Mouse (Mus musculus) midbrain, embryonic 14.5 days (tissue): ENCODE results near the gene Abi3. TPM values are rescaled to one million over a fixed set of nuclear protein-coding genes. Genes with fewer than 3 reads are reported as not detected.
"Not testable (repeated sequence)": the region's sequence is repeated elsewhere in the genome, so short reads cannot be mapped to it uniquely, and the experiment has no call there.

Source experiments
- ATAC-seq: fragments of 200-750 bp; cut with Nextera tagmentation; 2 replicates; pipeline ENCODE4 v1.8.0; 2017; ENCODE audit warnings: moderate number of reproducible peaks, moderate library complexity; ENCODE audit not compliant: low FRiP score, low TSS enrichment
- DNase-seq: peaks from one replicate; pipeline ENCODE4 v3.0.0-alpha.2; 2015
- H3K27ac ChIP-seq: fragments of 300-500 bp; sonication (generic); replicated peaks from 2 replicates; pipeline ENCODE4 v1.5.1; 2014; ENCODE audit warnings: mild to moderate bottlenecking, low read depth, low read length, moderate library complexity
- H3K27me3 ChIP-seq: fragments of 300-500 bp; sonication (generic); 2 replicates; pipeline ENCODE4 v1.6.1; 2014; ENCODE audit warnings: low read length, control low read depth, mixed read lengths; ENCODE audit not compliant: control insufficient read depth, insufficient read depth
- H3K36me3 ChIP-seq: fragments of 300-500 bp; sonication (generic); 2 replicates; pipeline ENCODE4 v1.6.1; 2014; ENCODE audit warnings: low read length, control low read depth; ENCODE audit not compliant: control insufficient read depth, insufficient read depth
- H3K4me1 ChIP-seq: fragments of 300-500 bp; sonication (generic); 2 replicates; pipeline ENCODE4 v1.6.1; 2014; ENCODE audit warnings: mild to moderate bottlenecking, antibody characterized with exemption, low read length, control low read depth; ENCODE audit not compliant: control insufficient read depth, insufficient read depth
- H3K4me2 ChIP-seq: fragments of 300-500 bp; sonication (generic); 2 replicates; pipeline ENCODE4 v1.6.1; 2014; ENCODE audit warnings: mild to moderate bottlenecking, low read length, moderate library complexity
- H3K4me3 ChIP-seq: fragments of 300-500 bp; sonication (generic); replicated peaks from 2 replicates; pipeline ENCODE4 v1.5.1; 2014; ENCODE audit warnings: low read depth, low read length
- H3K9ac ChIP-seq: fragments of 300-500 bp; sonication (generic); replicated peaks from 2 replicates; pipeline ENCODE4 v1.6.1; 2014; ENCODE audit warnings: mild to moderate bottlenecking, low read length, moderate library complexity
- H3K9me3 ChIP-seq: fragments of 300-500 bp; sonication (generic); 2 replicates; pipeline ENCODE4 v1.6.1; 2016; ENCODE audit warnings: low read length, control low read depth, mixed read lengths; ENCODE audit not compliant: control insufficient read depth
- WGBS: fragments of 180-500 bp; shearing (Covaris S2); extraction: QIAGEN DNeasy Blood & Tissue Kit; methylation state at CpG from one replicate; pipeline ENCODE4 v1.1.7; 2014; 5-methylcytosine and 5-hydroxymethylcytosine counted together
- polyA plus RNA-seq: library from polyadenylated mRNA; unstranded; fragments of >200 nt; fragmentation: Nextera tagmentation; extraction: Ambion mirVana; gene quantifications from 2 replicates; pipeline ENCODE4 v1.2.1, GENCODE M21; 2014

Gene Abi3
- 0.26 and 0.64 TPM in 2 replicates for polyA plus RNA-seq

- Histone ChIP-seq H3K4me2 (no peak within 1 kb of the TSS), H3K9me3 (no peaks in the 10 kb centered on the region), H3K4me3 (no peak within 1 kb of the TSS), H3K9ac (no peak within 1 kb of the TSS), H3K27ac (no peak within 1 kb of the TSS), H3K27me3 (no peaks in the 10 kb centered on the region), H3K36me3 (no peaks in the 10 kb centered on the region), H3K4me1 (0 out of 2 replicates have a peak, but pooled peaks cover 4% of the 10 kb centered on the region)
- DNase-seq (peak; percentile 20), ATAC-seq (no peak)
- WGBS: 11% methylated on average over 11 of the region's 11 CpGs
Observed at GRCm38 (mm10) chr11:95842074-95842681, at the start of gene Abi3. TSS of gene Abi3 (minus strand) at chr11:95842476.

DNA sequence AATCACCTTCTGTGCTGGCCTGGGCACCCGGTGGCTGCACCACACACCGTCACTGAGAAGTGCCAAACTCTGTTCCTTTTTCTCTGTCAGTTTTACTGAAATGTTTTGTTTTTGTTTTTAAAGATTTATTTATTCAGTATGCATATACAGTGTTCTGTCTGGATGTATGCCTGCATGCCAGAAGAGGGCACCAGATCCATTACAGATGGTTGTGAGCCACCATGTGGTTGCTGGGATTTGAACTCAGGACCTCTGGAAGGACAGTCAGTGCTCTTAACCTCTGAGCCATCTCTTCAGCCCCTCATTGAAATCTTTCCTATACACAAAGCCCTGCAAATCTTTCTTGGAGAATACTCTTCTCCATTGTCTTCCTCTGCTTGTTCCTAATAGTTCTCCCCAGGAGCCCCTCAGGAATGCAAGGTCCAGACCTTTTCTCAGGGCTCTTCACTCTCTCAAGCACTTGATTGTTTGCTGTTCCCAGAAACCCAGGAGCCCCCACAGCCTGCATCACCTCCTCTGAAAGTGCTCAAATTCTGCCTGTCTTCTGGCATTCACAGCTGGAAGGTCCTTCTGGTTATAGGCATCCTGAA, 48.3 kb upstream of the Abi3 start:
- no peak overlapping the region for H3K9ac ChIP-seq
- ATAC-seq (no peak), DNase-seq (no peak)
- H3K9me3 ChIP-seq: no peaks in the 10 kb centered on the region
- H3K4me1 ChIP-seq: no peaks in the 10 kb centered on the region
- no peaks in the 10 kb centered on the region for H3K27me3 ChIP-seq
- WGBS: 75% methylated on average over 2 of the region's 2 CpGs
- H3K4me3 ChIP-seq: no peak overlapping the region
- no peaks in the 10 kb centered on the region for H3K36me3 ChIP-seq
- no peak overlapping the region for H3K4me2 ChIP-seq
- H3K27ac ChIP-seq: no peak overlapping the region

DNA sequence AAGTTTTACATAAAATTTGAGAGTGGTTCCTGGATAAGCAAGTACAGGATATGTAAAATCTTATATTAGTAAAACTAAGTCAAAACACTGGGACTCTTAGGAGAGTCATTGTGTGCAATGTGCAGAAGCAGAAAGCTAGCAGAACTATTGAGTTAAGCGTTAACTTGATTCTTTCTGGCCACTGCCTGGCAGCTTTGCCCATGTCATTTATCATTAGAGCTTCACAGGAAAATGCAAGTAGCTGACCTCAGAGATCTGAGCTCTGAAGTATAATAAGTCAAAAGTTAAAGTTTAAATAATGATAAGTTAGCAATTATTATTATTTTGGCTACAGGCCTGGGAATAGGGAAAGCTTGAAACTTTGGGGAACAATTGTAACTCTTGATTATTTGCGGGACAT, 37.6 kb upstream of the Abi3 start:
- not testable (repeated sequence) for H3K4me3 ChIP-seq, H3K27me3 ChIP-seq, ATAC-seq, H3K9ac ChIP-seq, H3K4me2 ChIP-seq, H3K4me1 ChIP-seq, H3K9me3 ChIP-seq, H3K27ac ChIP-seq, DNase-seq, H3K36me3 ChIP-seq
- 90% methylated on average over 2 of the region's 2 CpGs for WGBS

DNA sequence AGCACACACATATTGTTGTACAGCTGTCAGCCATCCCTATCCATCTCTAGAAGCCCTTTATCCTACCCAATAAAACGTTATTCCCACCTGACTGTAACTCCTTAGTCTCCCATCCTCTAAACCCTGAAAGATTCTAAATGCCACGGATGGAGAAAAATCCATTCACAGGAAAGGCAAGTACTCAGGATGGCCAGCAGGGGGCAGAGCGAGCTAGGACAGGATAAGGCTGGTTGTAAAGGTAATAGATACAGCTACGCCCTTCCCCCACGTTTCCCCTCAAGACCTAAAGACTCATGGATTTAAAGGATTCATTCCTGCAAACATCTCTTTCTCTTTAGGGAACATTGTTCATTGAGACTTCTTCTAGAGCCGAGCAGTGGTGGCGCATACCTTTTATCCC, 34.0 kb upstream of the Abi3 start:
- Histone ChIP-seq H3K9me3 (no peaks in the 10 kb centered on the region), H3K4me2 (0 out of 2 replicates have a peak overlapping the region, but pooled peaks have one; percentile 7), H3K27me3 (no peaks in the 10 kb centered on the region), H3K4me1 (no peaks in the 10 kb centered on the region), H3K9ac (no peak overlapping the region), H3K36me3 (no peaks in the 10 kb centered on the region), H3K4me3 (no peak overlapping the region), H3K27ac (no peak overlapping the region)
- DNase-seq (peak; percentile 84), ATAC-seq (no peak)
- WGBS: 20% methylated on average over 7 of the region's 7 CpGs

DNA sequence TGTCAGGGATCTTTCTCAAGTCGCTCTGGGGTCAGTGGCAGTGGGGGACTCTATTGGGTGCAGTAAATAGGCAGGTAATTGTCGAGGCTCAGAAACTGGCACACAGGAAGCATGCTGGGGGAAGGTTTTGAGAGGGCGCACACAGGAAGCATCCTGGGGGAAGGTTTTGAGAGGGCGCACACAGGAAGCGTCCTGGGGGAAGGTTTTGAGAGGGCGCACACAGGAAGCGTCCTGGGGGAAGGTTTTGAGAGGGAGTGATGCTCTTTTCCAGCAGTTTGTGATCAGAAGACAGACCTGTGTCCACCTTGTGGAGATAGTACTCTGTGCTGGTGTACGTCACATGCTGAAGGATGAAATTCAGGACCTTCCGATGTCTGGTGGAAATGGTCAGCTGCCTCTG, 33.5 kb upstream of the Abi3 start:
- Histone ChIP-seq H3K9ac (no peak overlapping the region), H3K4me2 (0 out of 2 replicates have a peak overlapping the region, but pooled peaks have one; percentile 7), H3K27me3 (no peaks in the 10 kb centered on the region), H3K4me1 (no peaks in the 10 kb centered on the region), H3K36me3 (no peaks in the 10 kb centered on the region), H3K4me3 (no peak overlapping the region), H3K9me3 (no peaks in the 10 kb centered on the region), H3K27ac (no peak overlapping the region)
- DNase-seq (peak; percentile 1), ATAC-seq (no peak)
- 27% methylated on average over 9 of the region's 9 CpGs for WGBS

GRCm38 (mm10) chr11:95869918-95870470, 27.7 kb upstream of the Abi3 start:
- Histone ChIP-seq H3K4me3 (no peak overlapping the region), H3K36me3 (no peaks in the 10 kb centered on the region), H3K27ac (no peak overlapping the region), H3K27me3 (no peaks in the 10 kb centered on the region), H3K9me3 (no peaks in the 10 kb centered on the region), H3K4me1 (no peaks in the 10 kb centered on the region), H3K4me2 (no peak overlapping the region), H3K9ac (no peak overlapping the region)
- ATAC-seq (no peak), DNase-seq (no peak)
- 72% methylated on average over 6 of the region's 6 CpGs for WGBS

DNA sequence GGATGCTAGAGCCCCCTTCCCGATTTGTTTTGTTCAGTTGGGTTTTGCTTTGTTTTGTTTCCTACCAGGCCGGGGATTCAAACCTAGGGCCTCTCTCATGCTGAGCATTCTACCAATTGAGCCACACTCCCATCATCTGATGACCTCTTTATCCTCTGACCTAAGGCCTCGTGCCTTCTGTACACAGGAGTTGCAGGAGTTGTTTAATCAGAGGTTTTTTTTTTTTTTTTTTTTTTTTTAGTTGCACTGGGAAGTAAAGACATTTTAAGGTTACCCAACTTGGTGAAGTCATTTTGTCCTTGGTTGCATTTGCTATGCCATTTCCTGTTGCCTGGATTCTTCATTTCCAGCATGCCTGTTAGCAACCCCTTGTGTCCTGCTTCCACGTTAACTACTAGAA, 27.2 kb upstream of the Abi3 start:
- H3K27ac ChIP-seq: no peak overlapping the region
- no peaks in the 10 kb centered on the region for H3K27me3 ChIP-seq
- no peaks in the 10 kb centered on the region for H3K4me1 ChIP-seq
- DNase-seq (no peak), ATAC-seq (no peak)
- no peaks in the 10 kb centered on the region for H3K9me3 ChIP-seq
- H3K4me3 ChIP-seq: no peak overlapping the region
- H3K9ac ChIP-seq: no peak overlapping the region
- no peaks in the 10 kb centered on the region for H3K36me3 ChIP-seq
- 78% methylated on average over 4 of the region's 4 CpGs for WGBS
- H3K4me2 ChIP-seq: no peak overlapping the region

DNA sequence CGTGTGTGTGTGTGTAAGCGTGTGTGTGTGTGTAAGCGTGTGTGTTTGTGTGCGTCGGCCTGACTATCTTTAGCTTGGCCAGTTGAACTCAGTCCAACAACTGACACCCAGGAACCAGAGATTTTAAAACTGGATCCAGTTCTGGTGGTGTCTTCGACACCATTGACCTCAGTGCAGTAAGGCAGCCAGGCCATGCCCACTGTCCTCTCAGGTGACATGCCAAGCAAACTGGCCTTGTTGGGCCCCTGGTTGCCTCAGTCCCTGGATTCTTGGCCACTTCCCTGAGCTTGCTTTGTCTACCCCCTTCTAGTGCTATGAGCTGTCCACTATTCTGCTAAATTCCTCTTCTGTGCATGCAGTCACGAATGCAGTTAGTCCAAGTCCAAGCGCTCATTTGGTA, 19.1 kb upstream of the Abi3 start:
- no peak overlapping the region for H3K27ac ChIP-seq
- H3K27me3 ChIP-seq: no peaks in the 10 kb centered on the region
- no peaks in the 10 kb centered on the region for H3K36me3 ChIP-seq
- no peaks in the 10 kb centered on the region for H3K9me3 ChIP-seq
- no peak overlapping the region for H3K4me3 ChIP-seq
- DNase-seq: no peak
- H3K4me2 ChIP-seq: no peak overlapping the region
- 94% methylated on average over 8 of the region's 8 CpGs for WGBS
- H3K9ac ChIP-seq: no peak overlapping the region
- no peak for ATAC-seq
- H3K4me1 ChIP-seq: peaks cover 6% of the 10 kb centered on the region; the same call in 1 of the 2 replicates

DNA sequence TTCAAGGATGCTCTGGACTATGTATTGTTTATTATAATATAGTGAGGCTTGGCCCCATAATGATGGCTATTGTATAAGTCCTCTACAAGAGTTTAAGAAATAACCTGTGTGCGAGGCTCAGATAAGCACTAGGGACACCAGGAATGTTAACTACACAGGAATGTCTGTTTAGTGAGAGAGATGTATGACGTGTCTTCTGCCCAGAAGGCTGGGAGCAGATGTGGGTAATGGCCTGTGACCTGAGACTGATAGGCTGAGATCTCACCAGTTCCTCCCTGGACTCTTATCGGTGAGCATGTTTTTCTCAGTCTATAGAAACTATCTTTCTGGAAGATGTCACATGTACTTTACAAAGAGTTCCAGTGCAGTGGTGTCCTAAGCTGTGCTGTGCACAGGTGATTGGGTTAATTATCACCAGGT, 17.8 kb upstream of the Abi3 start:
- Histone ChIP-seq H3K4me1 (peaks cover 6% of the 10 kb centered on the region; the same call in 1 of the 2 replicates), H3K27ac (no peak overlapping the region), H3K27me3 (no peaks in the 10 kb centered on the region), H3K4me3 (peak overlapping the region; percentile 76), H3K36me3 (no peaks in the 10 kb centered on the region), H3K4me2 (peak overlapping the region; percentile 70), H3K9me3 (no peaks in the 10 kb centered on the region), H3K9ac (peak overlapping the region; percentile 53)
- ATAC-seq (no peak), DNase-seq (no peak)
- WGBS: 42% methylated on average over 3 of the region's 3 CpGs
